Mouse (Mus musculus): ENCODE results near the gene Krtap9-3. TPM values are rescaled to one million over a fixed set of nuclear protein-coding genes. Genes with fewer than 3 reads are reported as not detected.

The Krtap9-3 gene
- polyA plus RNA-seq, 1 experiment, result not detected

- Histone ChIP-seq H3K36me3 (ENCODE audit: control insufficient read depth, insufficient read depth, low read length) (no peaks in the 10 kb centered on the region), H3K4me3 (ENCODE audit: extremely low read depth, insufficient read depth, insufficient read length) (no peak within 1 kb of the TSS), H3K27me3 (ENCODE audit: control insufficient read depth, insufficient read depth, low read length) (no peaks in the 10 kb centered on the region), H3K27ac (ENCODE audit: insufficient read depth, low read length) (no peak within 1 kb of the TSS), H3K4me1 (ENCODE audit: control insufficient read depth, insufficient read depth, insufficient read length) (no peaks in the 10 kb centered on the region)
- DNase-seq (ENCODE audit: low read depth in 1 of 2, low spot score in 2 of 2), result no peak
- TF ChIP-seq CTCF (IDR thresholded peaks at IDR 0.05; ENCODE audit: extremely low read depth, insufficient read depth, insufficient read length, insufficient replicate concordance), result no peak
- TF ChIP-seq POLR2A (IDR thresholded peaks at IDR 0.05; ENCODE audit: low read depth, low read length), result no peak
- WGBS, result 75% methylated on average over 6 of the region's 6 CpGs
Observed at GRCm38 (mm10) chr11:99590981-99591380, 6.9 kb downstream of the Krtap9-3 start, which contains the start of gene Krtap1-3. TSS of gene Krtap1-3 (minus strand) at chr11:99591339.

- DNase-seq (ENCODE audit: low read depth in 1 of 2, low spot score in 2 of 2), result no peak
- H3K4me1 ChIP-seq (ENCODE audit: control insufficient read depth, insufficient read depth, insufficient read length), result no peaks in the 10 kb centered on the region
- 86% methylated on average over 7 of the region's 7 CpGs for WGBS
Observed at GRCm38 (mm10) chr11:99585096-99585495, 12.8 kb downstream of the Krtap9-3 start.

GRCm38 (mm10) chr11:99583245-99583704, 14.6 kb downstream of the Krtap9-3 start, which contains the start of gene Krtap1-4:
TSS of gene Krtap1-4 (minus strand) at chr11:99583654.
- WGBS, result 76% methylated on average over 5 of the region's 5 CpGs
- H3K4me3 ChIP-seq (ENCODE audit: extremely low read depth, insufficient read depth, insufficient read length), result no peak within 1 kb of the TSS
- TF ChIP-seq POLR2A (IDR thresholded peaks at IDR 0.05; ENCODE audit: low read depth, low read length) (no peak), CTCF (IDR thresholded peaks at IDR 0.05; ENCODE audit: extremely low read depth, insufficient read depth, insufficient read length, insufficient replicate concordance) (no peak)
- H3K27ac ChIP-seq (ENCODE audit: insufficient read depth, low read length), result no peak within 1 kb of the TSS
- no peaks in the 10 kb centered on the region for H3K36me3 ChIP-seq (ENCODE audit: control insufficient read depth, insufficient read depth, low read length)
- no peaks in the 10 kb centered on the region for H3K4me1 ChIP-seq (ENCODE audit: control insufficient read depth, insufficient read depth, insufficient read length)
- H3K27me3 ChIP-seq (ENCODE audit: control insufficient read depth, insufficient read depth, low read length), result no peaks in the 10 kb centered on the region
- no peak for DNase-seq (ENCODE audit: low read depth in 1 of 2, low spot score in 2 of 2)

More at GRCm38 (mm10) chr11:99585096-99585495, 12.8 kb downstream of the Krtap9-3 start:
- Histone ChIP-seq H3K27ac (ENCODE audit: insufficient read depth, low read length) (no peak overlapping the region), H3K27me3 (ENCODE audit: control insufficient read depth, insufficient read depth, low read length) (no peaks in the 10 kb centered on the region), H3K36me3 (ENCODE audit: control insufficient read depth, insufficient read depth, low read length) (no peaks in the 10 kb centered on the region), H3K4me3 (ENCODE audit: extremely low read depth, insufficient read depth, insufficient read length) (no peak overlapping the region)
- TF ChIP-seq POLR2A (IDR thresholded peaks at IDR 0.05; ENCODE audit: low read depth, low read length) (no peak), CTCF (IDR thresholded peaks at IDR 0.05; ENCODE audit: extremely low read depth, insufficient read depth, insufficient read length, insufficient replicate concordance) (no peak)

- no peak for DNase-seq (ENCODE audit: low read depth in 1 of 2, low spot score in 2 of 2)
- Histone ChIP-seq H3K27me3 (ENCODE audit: control insufficient read depth, insufficient read depth, low read length) (no peaks in the 10 kb centered on the region), H3K4me1 (ENCODE audit: control insufficient read depth, insufficient read depth, insufficient read length) (no peaks in the 10 kb centered on the region), H3K27ac (ENCODE audit: insufficient read depth, low read length) (no peak overlapping the region), H3K4me3 (ENCODE audit: extremely low read depth, insufficient read depth, insufficient read length) (no peak overlapping the region), H3K36me3 (ENCODE audit: control insufficient read depth, insufficient read depth, low read length) (no peaks in the 10 kb centered on the region)
- 81% methylated on average over 6 of the region's 6 CpGs for WGBS
- TF ChIP-seq CTCF (IDR thresholded peaks at IDR 0.05; ENCODE audit: extremely low read depth, insufficient read depth, insufficient read length, insufficient replicate concordance) (no peak), POLR2A (IDR thresholded peaks at IDR 0.05; ENCODE audit: low read depth, low read length) (no peak)
Observed at GRCm38 (mm10) chr11:99581564-99581963, 16.3 kb downstream of the Krtap9-3 start.

GRCm38 (mm10) chr11:99581051-99581450, 16.9 kb downstream of the Krtap9-3 start:
- WGBS, result 90% methylated on average over 5 of the region's 5 CpGs
- TF ChIP-seq CTCF (IDR thresholded peaks at IDR 0.05; ENCODE audit: extremely low read depth, insufficient read depth, insufficient read length, insufficient replicate concordance) (no peak), POLR2A (IDR thresholded peaks at IDR 0.05; ENCODE audit: low read depth, low read length) (no peak)
- no peak overlapping the region for H3K27ac ChIP-seq (ENCODE audit: insufficient read depth, low read length)
- no peaks in the 10 kb centered on the region for H3K36me3 ChIP-seq (ENCODE audit: control insufficient read depth, insufficient read depth, low read length)
- DNase-seq (ENCODE audit: low read depth in 1 of 2, low spot score in 2 of 2), result no peak
- H3K27me3 ChIP-seq (ENCODE audit: control insufficient read depth, insufficient read depth, low read length), result no peaks in the 10 kb centered on the region
- H3K4me1 ChIP-seq (ENCODE audit: control insufficient read depth, insufficient read depth, insufficient read length), result no peaks in the 10 kb centered on the region
- H3K4me3 ChIP-seq (ENCODE audit: extremely low read depth, insufficient read depth, insufficient read length), result no peak overlapping the region

GRCm38 (mm10) chr11:99580636-99581035, 17.3 kb downstream of the Krtap9-3 start, which contains the start of gene Krtap1-5:
TSS of gene Krtap1-5 (minus strand) at chr11:99581016.
- WGBS, result 80% methylated on average over 6 of the region's 6 CpGs
- Histone ChIP-seq H3K36me3 (ENCODE audit: control insufficient read depth, insufficient read depth, low read length) (no peaks in the 10 kb centered on the region), H3K27me3 (ENCODE audit: control insufficient read depth, insufficient read depth, low read length) (no peaks in the 10 kb centered on the region), H3K4me1 (ENCODE audit: control insufficient read depth, insufficient read depth, insufficient read length) (no peaks in the 10 kb centered on the region), H3K4me3 (ENCODE audit: extremely low read depth, insufficient read depth, insufficient read length) (no peak within 1 kb of the TSS), H3K27ac (ENCODE audit: insufficient read depth, low read length) (no peak within 1 kb of the TSS)
- TF ChIP-seq POLR2A (IDR thresholded peaks at IDR 0.05; ENCODE audit: low read depth, low read length) (no peak), CTCF (IDR thresholded peaks at IDR 0.05; ENCODE audit: extremely low read depth, insufficient read depth, insufficient read length, insufficient replicate concordance) (no peak)
- no peak for DNase-seq (ENCODE audit: low read depth in 1 of 2, low spot score in 2 of 2)

- no peaks in the 10 kb centered on the region; the same call in 1 of the 2 replicates for H3K4me1 ChIP-seq (ENCODE audit: control insufficient read depth, insufficient read depth, insufficient read length)
- no peak overlapping the region for H3K4me3 ChIP-seq (ENCODE audit: extremely low read depth, insufficient read depth, insufficient read length)
- peak in 1 of 2 experiments; percentile 27 for DNase-seq (ENCODE audit: low read depth in 1 of 2, low spot score in 2 of 2)
- 2% methylated on average over 7 of the region's 7 CpGs for WGBS
- no peak overlapping the region for H3K27ac ChIP-seq (ENCODE audit: insufficient read depth, low read length)
- TF ChIP-seq CTCF (IDR thresholded peaks at IDR 0.05; ENCODE audit: extremely low read depth, insufficient read depth, insufficient read length, insufficient replicate concordance) (peak; percentile 53; the same call in 1 of the 2 replicates), POLR2A (IDR thresholded peaks at IDR 0.05; ENCODE audit: low read depth, low read length) (no peak)
- no peaks in the 10 kb centered on the region for H3K27me3 ChIP-seq (ENCODE audit: control insufficient read depth, insufficient read depth, low read length)
- no peaks in the 10 kb centered on the region for H3K36me3 ChIP-seq (ENCODE audit: control insufficient read depth, insufficient read depth, low read length)
Observed at GRCm38 (mm10) chr11:99574106-99574505, 23.8 kb downstream of the Krtap9-3 start.
